Mouse (Mus musculus) limb, embryonic 12.5 days (tissue): Measurements from ENCODE around the gene Olfr221. TPM values are rescaled to one million over a fixed set of nuclear protein-coding genes. Genes with fewer than 3 reads are reported as not detected.

Experiments
- ATAC-seq: fragments of 200-750 bp; cut with Nextera tagmentation; 2 replicates; pipeline ENCODE4 v1.8.0; 2017; ENCODE audit warnings: low read depth, moderate TSS enrichment; ENCODE audit not compliant: insufficient number of reproducible peaks, insufficient read depth, low FRiP score, low TSS enrichment
- H3K27ac ChIP-seq: fragments of 300-500 bp; sonication (generic); 2 replicates; pipeline ENCODE4 v1.5.1; 2016; ENCODE audit warnings: mild to moderate bottlenecking, moderate library complexity
- H3K27me3 ChIP-seq: fragments of 300-500 bp; sonication (generic); 2 replicates; pipeline ENCODE4 v1.6.1; 2016; ENCODE audit warnings: mild to moderate bottlenecking, moderate library complexity
- H3K36me3 ChIP-seq: fragments of 300-500 bp; sonication (generic); 2 replicates; pipeline ENCODE4 v1.6.1; 2016; ENCODE audit warnings: mild to moderate bottlenecking, moderate library complexity
- H3K4me1 ChIP-seq: fragments of 300-500 bp; sonication (generic); replicated peaks from 2 replicates; pipeline ENCODE4 v1.6.1; 2016
- H3K4me2 ChIP-seq: fragments of 300-500 bp; sonication (generic); 2 replicates; pipeline ENCODE4 v1.6.1; 2016; ENCODE audit warnings: mild to moderate bottlenecking, moderate library complexity
- H3K4me3 ChIP-seq: fragments of 300-500 bp; sonication (generic); replicated peaks from 2 replicates; pipeline ENCODE4 v1.5.1; 2016; ENCODE audit warnings: mild to moderate bottlenecking
- H3K9ac ChIP-seq: fragments of 300-500 bp; sonication (generic); replicated peaks from 2 replicates; pipeline ENCODE4 v1.6.1; 2016; ENCODE audit warnings: mild to moderate bottlenecking, moderate library complexity
- H3K9me3 ChIP-seq: fragments of 300-500 bp; sonication (generic); 2 replicates; pipeline ENCODE4 v1.6.1; 2016; ENCODE audit warnings: mild to moderate bottlenecking, moderate library complexity
- WGBS: fragments of 180-500 bp; shearing (Covaris S2); methylation state at CpG from one replicate; pipeline ENCODE4 v1.1.7; 2016; 5-methylcytosine and 5-hydroxymethylcytosine counted together
- polyA plus RNA-seq: library from polyadenylated mRNA; unstranded; fragments of >200 nt; fragmentation: Nextera tagmentation; extraction: Ambion mirVana; gene quantifications from 2 replicates; pipeline ENCODE4 v1.2.1, GENCODE M21; 2016

The Olfr221 gene
- polyA plus RNA-seq, 1 experiment from 2014 or later = not detected

DNA sequence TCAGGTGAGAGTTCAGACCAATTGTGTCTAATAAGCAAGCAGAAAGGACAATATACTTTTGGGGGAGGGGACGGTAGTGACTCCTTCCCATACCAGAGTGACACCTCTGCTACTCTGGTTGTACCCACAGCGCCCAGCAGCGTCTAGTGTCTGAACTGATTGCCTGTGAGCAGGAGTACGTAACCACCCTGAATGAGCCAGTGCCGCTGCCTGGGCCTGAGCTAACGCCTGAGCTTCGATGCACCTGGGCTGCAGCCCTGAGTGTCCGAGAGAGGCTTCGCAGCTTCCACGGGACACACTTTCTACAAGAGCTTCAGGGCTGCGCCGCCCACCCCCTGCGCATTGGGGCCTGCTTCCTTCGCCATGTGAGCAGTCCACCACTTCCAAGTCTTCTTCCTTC lies 44.8 kb downstream of the Olfr221 start:
- Histone ChIP-seq H3K9me3 (no peaks in the 10 kb centered on the region), H3K36me3 (peaks cover 98% of the 10 kb centered on the region), H3K4me2 (no peak overlapping the region), H3K27me3 (no peaks in the 10 kb centered on the region), H3K9ac (no peak overlapping the region), H3K27ac (no peak overlapping the region), H3K4me3 (no peak overlapping the region), H3K4me1 (no peaks in the 10 kb centered on the region)
- ATAC-seq = no peak
- WGBS = 90% methylated on average over 14 of the region's 14 CpGs

DNA sequence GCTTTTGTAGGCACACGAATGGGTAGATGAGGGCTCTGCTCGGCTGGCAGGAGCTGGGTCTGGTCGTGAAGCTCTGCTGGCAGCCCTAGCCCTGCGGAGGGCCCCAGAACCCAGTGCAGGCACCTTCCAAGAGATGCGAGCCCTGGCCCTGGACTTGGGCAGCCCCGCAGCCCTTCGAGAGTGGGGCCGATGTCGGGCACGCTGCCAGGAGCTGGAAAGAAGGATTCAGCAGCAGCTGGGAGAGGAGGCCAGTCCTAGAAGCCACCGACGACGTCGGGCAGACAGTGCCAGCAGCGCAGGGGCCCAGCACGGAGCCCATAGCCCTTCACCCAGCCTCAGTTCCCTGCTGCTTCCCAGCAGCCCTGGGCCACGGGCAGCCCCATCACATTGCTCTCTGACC lies 45.4 kb downstream of the Olfr221 start:
- H3K27me3 ChIP-seq = no peaks in the 10 kb centered on the region
- no peaks in the 10 kb centered on the region for H3K4me1 ChIP-seq
- ATAC-seq = no peak
- peaks cover 98% of the 10 kb centered on the region for H3K36me3 ChIP-seq
- H3K9ac ChIP-seq = no peak overlapping the region
- 75% methylated on average over 17 of the region's 17 CpGs for WGBS
- H3K4me3 ChIP-seq = no peak overlapping the region
- no peak overlapping the region for H3K4me2 ChIP-seq
- no peak overlapping the region for H3K27ac ChIP-seq
- no peaks in the 10 kb centered on the region for H3K9me3 ChIP-seq

DNA sequence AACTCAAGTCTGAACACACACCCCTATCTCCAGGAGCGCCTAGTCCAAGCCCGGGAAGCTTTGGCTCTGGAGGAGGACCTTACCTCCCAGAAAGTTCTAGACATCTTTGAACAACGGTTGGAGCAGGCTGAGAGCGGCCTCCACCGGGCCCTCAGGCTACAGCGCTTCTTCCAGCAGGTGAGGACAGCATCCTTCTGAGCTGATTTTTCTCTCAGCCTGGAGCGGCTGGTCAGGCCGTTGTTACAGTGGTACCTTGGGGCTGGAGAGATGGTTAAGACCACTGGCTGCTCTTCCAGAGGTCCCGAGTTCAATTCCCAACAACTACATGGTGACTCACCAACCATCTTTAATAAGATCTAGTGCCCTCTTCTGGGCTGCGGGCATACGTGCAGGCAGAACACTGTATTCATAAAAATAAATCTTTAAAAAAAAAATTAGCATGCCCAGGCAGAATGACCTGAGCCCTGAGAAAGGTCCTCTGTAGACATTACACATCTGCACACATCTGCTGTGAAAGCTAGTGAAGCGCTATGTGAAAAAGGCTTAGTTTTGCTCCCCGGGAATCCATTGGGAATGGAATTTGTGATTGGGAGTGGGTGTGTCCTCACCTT lies 45.9 kb downstream of the Olfr221 start:
- no peak for ATAC-seq
- 87% methylated on average over 13 of the region's 13 CpGs for WGBS
- Histone ChIP-seq H3K9ac (no peak overlapping the region), H3K4me3 (no peak overlapping the region), H3K36me3 (peaks cover 99% of the 10 kb centered on the region), H3K4me2 (no peak overlapping the region), H3K27ac (no peak overlapping the region), H3K27me3 (no peaks in the 10 kb centered on the region), H3K4me1 (no peaks in the 10 kb centered on the region), H3K9me3 (no peaks in the 10 kb centered on the region)

DNA sequence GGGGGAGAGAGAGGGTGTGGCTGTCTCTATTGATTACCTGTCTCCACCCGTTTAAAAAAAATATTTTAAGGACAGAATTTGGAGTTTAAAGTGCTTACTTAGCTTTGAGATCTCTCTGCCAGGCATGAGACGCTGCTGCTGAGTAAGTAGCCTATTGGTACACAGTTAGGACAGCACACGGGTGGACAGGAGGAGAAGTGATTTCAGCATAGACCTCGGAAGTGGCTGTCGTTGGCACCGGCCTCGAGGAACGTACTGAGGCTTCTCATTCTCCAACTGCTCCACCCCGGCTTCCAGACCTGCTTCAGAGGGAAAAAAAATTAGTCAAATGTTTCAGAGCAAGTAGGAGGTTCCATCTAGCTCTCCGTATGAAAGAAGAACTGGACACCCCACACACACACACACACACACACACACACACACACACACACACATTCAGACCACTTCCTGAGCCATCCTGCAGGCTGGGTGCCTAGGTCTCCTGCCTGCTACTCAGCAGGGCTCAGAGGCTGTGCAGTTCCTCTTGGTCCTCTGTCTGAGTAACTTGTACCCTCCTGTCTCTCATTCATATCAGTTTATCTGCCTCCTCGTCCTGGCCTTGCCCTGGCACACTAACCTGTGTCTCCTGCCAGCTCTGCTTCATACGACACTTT lies 46.9 kb downstream of the Olfr221 start:
- no peak overlapping the region for H3K4me3 ChIP-seq
- H3K4me2 ChIP-seq = no peak overlapping the region
- WGBS = 84% methylated on average over 12 of the region's 12 CpGs
- no peaks in the 10 kb centered on the region for H3K9me3 ChIP-seq
- no peaks in the 10 kb centered on the region for H3K27me3 ChIP-seq
- no peaks in the 10 kb centered on the region for H3K4me1 ChIP-seq
- peaks cover 99% of the 10 kb centered on the region for H3K36me3 ChIP-seq
- H3K27ac ChIP-seq = no peak overlapping the region
- no peak overlapping the region for H3K9ac ChIP-seq
- no peak for ATAC-seq

DNA sequence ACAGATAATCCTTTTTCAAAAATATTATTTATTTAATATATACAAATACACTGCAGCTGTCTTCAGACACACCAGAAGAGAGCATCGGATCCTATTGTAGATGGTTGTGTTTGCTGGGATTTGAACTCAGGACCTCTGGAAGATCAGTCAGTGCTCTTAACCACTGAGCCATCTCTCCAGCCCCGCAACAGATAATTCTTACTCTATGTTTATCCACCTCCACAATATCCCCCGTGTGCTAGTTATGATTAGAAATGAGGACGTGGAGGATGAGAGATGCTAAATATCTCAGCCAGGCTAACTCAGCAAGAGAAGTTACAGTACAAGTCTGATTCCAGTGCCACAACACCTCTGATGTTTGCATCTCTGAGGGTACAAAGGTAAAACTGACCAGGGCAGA lies 47.8 kb downstream of the Olfr221 start:
- Histone ChIP-seq H3K27ac (no peak overlapping the region), H3K36me3 (peaks cover 99% of the 10 kb centered on the region), H3K4me1 (0 out of 2 replicates have a peak, but pooled peaks cover under 1% of the 10 kb centered on the region), H3K9ac (no peak overlapping the region), H3K4me3 (no peak overlapping the region), H3K9me3 (no peaks in the 10 kb centered on the region), H3K4me2 (no peak overlapping the region), H3K27me3 (no peaks in the 10 kb centered on the region)
- 93% methylated on average over 4 of the region's 4 CpGs for WGBS
- ATAC-seq = no peak

DNA sequence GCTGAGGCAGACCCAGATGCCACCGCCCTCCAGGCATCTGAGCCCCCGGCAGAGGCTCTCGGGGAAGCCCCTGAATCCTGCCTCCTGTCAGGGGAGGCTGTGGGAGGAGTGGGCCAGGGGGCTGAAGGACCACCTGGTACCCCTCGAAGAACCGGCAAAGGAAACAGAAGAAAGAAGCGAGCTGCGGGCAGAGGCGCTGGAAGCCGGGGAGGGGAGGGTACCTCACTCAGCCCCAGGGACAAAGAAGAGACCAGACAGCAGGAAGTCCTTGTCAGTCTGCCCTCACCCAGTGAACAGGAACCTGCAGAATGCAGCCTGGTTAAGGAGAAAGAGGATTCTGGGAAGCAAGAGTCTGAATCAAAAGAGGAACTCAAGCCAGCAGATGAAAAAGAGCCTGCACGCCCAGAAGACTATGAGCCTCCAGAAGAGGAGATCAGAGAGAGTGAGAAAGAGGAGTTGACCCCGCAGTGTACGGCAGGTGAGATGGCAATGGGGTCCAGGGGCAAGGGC lies 52.7 kb downstream of the Olfr221 start:
- peak overlapping the region; percentile 24; the same call in 1 of the 2 replicates for H3K9ac ChIP-seq
- ATAC-seq = no peak
- H3K9me3 ChIP-seq = no peaks in the 10 kb centered on the region
- peaks cover 25% of the 10 kb centered on the region for H3K4me1 ChIP-seq
- no peak overlapping the region for H3K4me2 ChIP-seq
- H3K36me3 ChIP-seq = peaks cover 79% of the 10 kb centered on the region
- H3K27me3 ChIP-seq = no peaks in the 10 kb centered on the region
- no peak overlapping the region for H3K27ac ChIP-seq
- no peak overlapping the region for H3K4me3 ChIP-seq
- WGBS = 74% methylated on average over 12 of the region's 12 CpGs

DNA sequence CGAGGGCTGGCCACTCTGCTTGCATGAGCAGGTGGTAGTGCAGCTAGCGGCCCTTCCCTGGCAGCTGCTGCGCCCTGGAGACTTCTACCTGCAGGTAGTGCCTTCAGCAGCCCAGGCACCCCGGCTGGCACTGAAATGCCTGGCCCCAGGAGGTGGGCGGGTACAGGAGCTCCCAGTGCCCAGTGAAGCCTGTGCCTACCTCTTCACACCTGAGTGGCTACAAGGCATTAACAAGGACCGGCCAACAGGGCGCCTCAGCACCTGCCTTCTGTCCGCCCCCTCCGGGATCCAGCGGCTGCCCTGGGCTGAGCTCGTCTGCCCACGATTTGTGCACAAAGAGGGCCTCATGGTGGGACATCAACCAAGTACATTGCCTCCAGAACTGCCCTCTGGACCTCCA lies 53.5 kb downstream of the Olfr221 start:
- WGBS = 75% methylated on average over 12 of the region's 12 CpGs
- Histone ChIP-seq H3K9ac (no peak overlapping the region), H3K4me2 (no peak overlapping the region), H3K36me3 (peaks cover 71% of the 10 kb centered on the region), H3K9me3 (no peaks in the 10 kb centered on the region), H3K4me3 (no peak overlapping the region), H3K27me3 (no peaks in the 10 kb centered on the region), H3K27ac (no peak overlapping the region), H3K4me1 (peaks cover 29% of the 10 kb centered on the region)
- ATAC-seq = no peak

DNA sequence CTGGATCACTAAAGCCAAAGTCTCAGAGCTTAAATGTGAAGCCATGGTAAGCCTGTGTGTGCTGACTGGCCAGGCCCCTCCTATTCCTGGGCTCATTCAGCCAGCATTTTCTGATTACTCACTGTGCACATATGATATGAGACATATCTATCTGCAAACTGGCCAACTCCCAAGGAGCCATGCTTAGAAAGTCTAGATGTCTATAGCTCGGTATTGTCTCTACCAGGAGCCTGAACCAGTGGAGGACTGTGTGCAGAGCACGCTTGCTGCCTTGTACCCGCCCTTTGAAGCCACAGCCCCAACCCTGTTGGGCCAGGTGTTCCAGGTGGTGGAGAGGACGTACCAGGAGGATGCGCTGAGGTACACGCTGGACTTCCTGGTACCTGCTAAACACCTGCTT lies 55.1 kb downstream of the Olfr221 start:
- peaks cover 35% of the 10 kb centered on the region for H3K4me1 ChIP-seq
- H3K4me2 ChIP-seq = peak overlapping the region; percentile 82; the same call in 1 of the 2 replicates
- no peak for ATAC-seq
- 86% methylated on average over 6 of the region's 6 CpGs for WGBS
- H3K9me3 ChIP-seq = no peaks in the 10 kb centered on the region
- H3K4me3 ChIP-seq = no peak overlapping the region
- no peak overlapping the region for H3K27ac ChIP-seq
- H3K36me3 ChIP-seq = peaks cover 56% of the 10 kb centered on the region
- no peak overlapping the region for H3K9ac ChIP-seq
- no peaks in the 10 kb centered on the region for H3K27me3 ChIP-seq

DNA sequence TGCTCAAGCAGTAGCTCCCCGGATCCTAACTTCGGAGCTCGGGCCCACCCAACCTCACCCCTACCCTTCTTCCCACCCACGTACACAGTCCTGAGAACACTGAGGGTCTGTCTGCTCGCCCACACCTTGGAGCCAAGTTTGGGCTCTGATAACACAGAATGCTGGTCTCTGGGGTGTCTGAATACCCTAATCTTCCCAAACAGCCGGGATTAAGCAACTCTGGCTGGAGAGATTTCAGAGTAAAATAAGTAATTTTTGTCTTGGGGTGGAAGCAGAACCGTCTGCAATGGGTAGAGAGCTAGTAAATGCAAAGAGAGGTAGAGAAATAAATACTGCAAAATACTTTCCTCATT lies 56.1 kb downstream of the Olfr221 start:
- Histone ChIP-seq H3K36me3 (peaks cover 45% of the 10 kb centered on the region), H3K9ac (peak overlapping the region; percentile 92), H3K4me3 (peak overlapping the region; percentile 82), H3K27ac (peak overlapping the region; percentile 98), H3K4me1 (peaks cover 35% of the 10 kb centered on the region), H3K9me3 (no peaks in the 10 kb centered on the region), H3K27me3 (no peaks in the 10 kb centered on the region), H3K4me2 (peak overlapping the region; percentile 82)
- WGBS = 3% methylated on average over 7 of the region's 7 CpGs
- no peak for ATAC-seq

DNA sequence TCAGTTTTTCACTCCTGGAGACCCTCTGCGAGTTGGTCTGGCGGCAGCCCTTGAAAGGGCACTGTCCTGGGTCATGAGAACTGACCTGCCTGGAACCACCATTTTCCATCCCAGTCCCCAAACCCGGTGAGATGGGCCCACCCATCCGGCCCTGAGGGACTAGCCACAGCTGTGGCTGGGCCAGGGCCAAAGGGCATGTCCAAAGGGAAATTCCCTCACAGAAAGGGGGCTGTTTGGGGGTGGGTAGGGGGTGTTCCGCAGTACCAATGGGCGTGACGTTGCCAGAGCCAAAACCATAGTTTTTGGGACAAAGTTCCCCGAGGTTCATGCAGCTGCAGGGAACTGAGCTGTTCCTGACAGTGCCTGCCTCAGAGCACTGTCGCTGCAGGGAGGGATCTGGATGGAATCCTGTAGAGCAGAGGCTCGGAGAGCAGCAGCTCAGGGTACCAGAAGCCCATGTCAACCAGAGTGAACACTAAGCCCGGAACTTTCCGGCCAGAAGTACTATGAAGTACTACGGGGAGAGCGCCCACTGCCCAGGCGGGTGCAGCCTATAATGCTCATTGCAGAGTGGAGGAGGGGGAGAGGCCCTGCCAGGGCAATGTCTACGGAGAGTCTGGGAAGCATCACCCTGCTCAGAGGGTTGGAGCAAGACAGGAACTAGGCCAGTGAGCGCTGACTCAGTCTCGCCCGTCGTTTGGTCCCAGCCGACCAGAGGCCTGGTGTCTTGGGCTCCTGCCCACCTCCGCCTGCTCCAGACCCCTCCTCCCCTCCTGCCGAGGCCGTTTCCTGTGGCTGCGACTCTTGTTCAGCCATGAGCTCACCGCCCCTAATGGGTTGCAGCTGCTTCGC lies 56.7 kb downstream of the Olfr221 start:
- H3K9ac ChIP-seq = peak overlapping the region; percentile 92
- H3K9me3 ChIP-seq = no peaks in the 10 kb centered on the region
- peaks cover 35% of the 10 kb centered on the region for H3K4me1 ChIP-seq
- ATAC-seq = peak; percentile 74
- H3K4me3 ChIP-seq = peak overlapping the region; percentile 82
- peaks cover 39% of the 10 kb centered on the region for H3K36me3 ChIP-seq
- peak overlapping the region; percentile 98 for H3K27ac ChIP-seq
- under 1% methylated on average over 27 of the region's 27 CpGs for WGBS
- no peaks in the 10 kb centered on the region for H3K27me3 ChIP-seq
- H3K4me2 ChIP-seq = peak overlapping the region; percentile 82
